Mouse (Mus musculus): ENCODE measurements around the gene Btrc. TPM values are rescaled to one million over a fixed set of nuclear protein-coding genes. Genes with fewer than 3 reads are reported as not detected.
A peak's percentile ranks its signal among the peaks of the same experiment; 100 is the strongest.

Gene Btrc
- polyA plus RNA-seq, 1 experiment from 2014 or later = 65.9 TPM

- no peak overlapping the region for H3K27ac ChIP-seq
- H3K9ac ChIP-seq = no peak overlapping the region
- WGBS = 83% methylated on average over 2 of the region's 2 CpGs
- no peaks in the 10 kb centered on the region for H3K9me3 ChIP-seq
- no peak overlapping the region for H3K4me3 ChIP-seq
- no peak for ATAC-seq (replicated peaks)
- H3K27me3 ChIP-seq (replicated peaks) = no peaks in the 10 kb centered on the region
- no peaks in the 10 kb centered on the region for H3K36me3 ChIP-seq (replicated peaks)
- no peak overlapping the region for H3K4me2 ChIP-seq
- 0 out of 2 replicates have a peak, but pooled peaks cover 3% of the 10 kb centered on the region for H3K4me1 ChIP-seq
Measured at GRCm38 (mm10) chr19:45483470-45483869, 119.9 kb downstream of the Btrc start.

GRCm38 (mm10) chr19:45486206-45486991 is 122.9 kb downstream of the Btrc start:
- WGBS = 87% methylated on average over 6 of the region's 6 CpGs
- Histone ChIP-seq H3K9me3 (no peaks in the 10 kb centered on the region), H3K4me3 (no peak overlapping the region), H3K36me3 (replicated peaks) (no peaks in the 10 kb centered on the region), H3K4me1 (0 out of 2 replicates have a peak, but pooled peaks cover 3% of the 10 kb centered on the region), H3K9ac (no peak overlapping the region), H3K27me3 (replicated peaks) (no peaks in the 10 kb centered on the region), H3K27ac (no peak overlapping the region), H3K4me2 (no peak overlapping the region)
- no peak for ATAC-seq (replicated peaks)

- 81% methylated on average over 3 of the region's 3 CpGs for WGBS
- no peak for ATAC-seq (replicated peaks)
- Histone ChIP-seq H3K4me1 (0 out of 2 replicates have a peak, but pooled peaks cover 3% of the 10 kb centered on the region), H3K9me3 (no peaks in the 10 kb centered on the region), H3K9ac (no peak overlapping the region), H3K27me3 (replicated peaks) (no peaks in the 10 kb centered on the region), H3K27ac (no peak overlapping the region), H3K4me2 (no peak overlapping the region), H3K36me3 (replicated peaks) (no peaks in the 10 kb centered on the region), H3K4me3 (no peak overlapping the region)
Measured at GRCm38 (mm10) chr19:45486992-45487387, 123.5 kb downstream of the Btrc start.

- WGBS = 82% methylated on average over 6 of the region's 6 CpGs
- Histone ChIP-seq H3K4me2 (no peak overlapping the region), H3K4me1 (peaks cover 22% of the 10 kb centered on the region), H3K9me3 (no peaks in the 10 kb centered on the region), H3K27me3 (replicated peaks) (no peaks in the 10 kb centered on the region), H3K9ac (no peak overlapping the region), H3K4me3 (no peak overlapping the region), H3K36me3 (replicated peaks) (no peaks in the 10 kb centered on the region), H3K27ac (no peak overlapping the region)
- ATAC-seq (replicated peaks) = no peak
Measured at GRCm38 (mm10) chr19:45489961-45490360, 126.4 kb downstream of the Btrc start.

- H3K36me3 ChIP-seq (replicated peaks) = no peaks in the 10 kb centered on the region
- no peaks in the 10 kb centered on the region for H3K9me3 ChIP-seq
- WGBS = 84% methylated on average over 7 of the region's 7 CpGs
- no peak overlapping the region for H3K27ac ChIP-seq
- no peaks in the 10 kb centered on the region for H3K27me3 ChIP-seq (replicated peaks)
- no peak for ATAC-seq (replicated peaks)
- no peak overlapping the region for H3K4me2 ChIP-seq
- H3K9ac ChIP-seq = no peak overlapping the region
- H3K4me1 ChIP-seq = peaks cover 24% of the 10 kb centered on the region
- no peak overlapping the region for H3K4me3 ChIP-seq
Measured at GRCm38 (mm10) chr19:45491246-45491645, 127.7 kb downstream of the Btrc start.

- Histone ChIP-seq H3K4me3 (no peak overlapping the region), H3K27me3 (replicated peaks) (no peaks in the 10 kb centered on the region), H3K9ac (no peak overlapping the region), H3K9me3 (no peaks in the 10 kb centered on the region), H3K36me3 (replicated peaks) (no peaks in the 10 kb centered on the region), H3K4me2 (no peak overlapping the region), H3K27ac (peak overlapping the region; percentile 27), H3K4me1 (peaks cover 23% of the 10 kb centered on the region)
- peak; percentile 42; the same call in 1 of the 2 replicates for ATAC-seq (replicated peaks)
- WGBS = 36% methylated on average over 10 of the region's 10 CpGs
Measured at GRCm38 (mm10) chr19:45494121-45494775, 130.7 kb downstream of the Btrc start.

GRCm38 (mm10) chr19:45505446-45505845 is 141.9 kb downstream of the Btrc start:
- H3K27me3 ChIP-seq (replicated peaks) = no peaks in the 10 kb centered on the region
- H3K4me2 ChIP-seq = no peak overlapping the region
- no peaks in the 10 kb centered on the region for H3K4me1 ChIP-seq
- ATAC-seq (replicated peaks) = no peak
- H3K9ac ChIP-seq = no peak overlapping the region
- no peaks in the 10 kb centered on the region for H3K9me3 ChIP-seq
- 79% methylated on average over 7 of the region's 7 CpGs for WGBS
- no peaks in the 10 kb centered on the region for H3K36me3 ChIP-seq (replicated peaks)
- H3K4me3 ChIP-seq = no peak overlapping the region
- H3K27ac ChIP-seq = no peak overlapping the region

GRCm38 (mm10) chr19:45507531-45507930 is 144.0 kb downstream of the Btrc start:
- no peak overlapping the region for H3K4me3 ChIP-seq
- ATAC-seq (replicated peaks) = no peak
- H3K27ac ChIP-seq = no peak overlapping the region
- no peaks in the 10 kb centered on the region for H3K9me3 ChIP-seq
- no peaks in the 10 kb centered on the region; the same call in 1 of the 2 replicates for H3K4me1 ChIP-seq
- no peak overlapping the region for H3K9ac ChIP-seq
- WGBS = 74% methylated on average over 19 of the region's 19 CpGs
- H3K4me2 ChIP-seq = no peak overlapping the region
- no peaks in the 10 kb centered on the region for H3K36me3 ChIP-seq (replicated peaks)
- H3K27me3 ChIP-seq (replicated peaks) = no peaks in the 10 kb centered on the region

- ATAC-seq (replicated peaks) = no peak
- Histone ChIP-seq H3K27ac (no peak overlapping the region), H3K9me3 (no peaks in the 10 kb centered on the region), H3K27me3 (replicated peaks) (no peaks in the 10 kb centered on the region), H3K4me1 (no peaks in the 10 kb centered on the region; the same call in 1 of the 2 replicates), H3K36me3 (replicated peaks) (peaks cover 8% of the 10 kb centered on the region; the same call in 1 of the 2 replicates), H3K4me3 (no peak overlapping the region), H3K9ac (no peak overlapping the region), H3K4me2 (no peak overlapping the region)
- WGBS = 77% methylated on average over 3 of the region's 3 CpGs
Measured at GRCm38 (mm10) chr19:45510680-45511079, 147.1 kb downstream of the Btrc start.

GRCm38 (mm10) chr19:45511406-45511805 is 147.9 kb downstream of the Btrc start:
- 63% methylated on average over 4 of the region's 4 CpGs for WGBS
- ATAC-seq (replicated peaks) = no peak
- Histone ChIP-seq H3K36me3 (replicated peaks) (peaks cover 15% of the 10 kb centered on the region), H3K9me3 (no peaks in the 10 kb centered on the region), H3K27ac (peak overlapping the region; percentile 2; the same call in 1 of the 2 replicates), H3K27me3 (replicated peaks) (no peaks in the 10 kb centered on the region), H3K4me2 (no peak overlapping the region), H3K4me3 (no peak overlapping the region), H3K4me1 (no peaks in the 10 kb centered on the region; the same call in 1 of the 2 replicates), H3K9ac (no peak overlapping the region)

GRCm38 (mm10) chr19:45515341-45515740 is 151.8 kb downstream of the Btrc start:
- WGBS = 96% methylated on average over 2 of the region's 2 CpGs
- ATAC-seq (replicated peaks) = no peak

GRCm38 (mm10) chr19:45516264-45516663 is 152.7 kb downstream of the Btrc start:
- WGBS = 97% methylated on average over 12 of the region's 12 CpGs
- ATAC-seq (replicated peaks) = no peak
- H3K27me3 ChIP-seq (replicated peaks) = no peaks in the 10 kb centered on the region
- H3K9me3 ChIP-seq = no peaks in the 10 kb centered on the region
- H3K9ac ChIP-seq = no peak overlapping the region
- H3K36me3 ChIP-seq (replicated peaks) = peaks cover 15% of the 10 kb centered on the region
- H3K4me1 ChIP-seq = no peaks in the 10 kb centered on the region; the same call in 1 of the 2 replicates
- no peak overlapping the region for H3K4me2 ChIP-seq
- H3K27ac ChIP-seq = no peak overlapping the region
- H3K4me3 ChIP-seq = no peak overlapping the region

More at GRCm38 (mm10) chr19:45515341-45515740, 151.8 kb downstream of the Btrc start:
- no peaks in the 10 kb centered on the region for H3K9me3 ChIP-seq
- no peak overlapping the region for H3K9ac ChIP-seq
- H3K4me1 ChIP-seq = no peaks in the 10 kb centered on the region; the same call in 1 of the 2 replicates
- no peak overlapping the region for H3K27ac ChIP-seq
- H3K36me3 ChIP-seq (replicated peaks) = peaks cover 15% of the 10 kb centered on the region
- no peaks in the 10 kb centered on the region for H3K27me3 ChIP-seq (replicated peaks)
- H3K4me2 ChIP-seq = no peak overlapping the region
- no peak overlapping the region for H3K4me3 ChIP-seq

All from midbrain, embryonic 15.5 days (tissue).